Mouse (Mus musculus): ENCODE results near the gene Ccr1.

- TF ChIP-seq CTCF (IDR thresholded peaks at IDR 0.05; ENCODE audit: extremely low read depth, insufficient read depth, insufficient read length, insufficient replicate concordance) (no peak), POLR2A (IDR thresholded peaks at IDR 0.05; ENCODE audit: low read depth, low read length) (no peak)
These were observed 30.5 kb downstream of the Ccr1 start for GRCm38 (mm10) chr9:123937989-123938388.

Data from spleen, adult 2 months (tissue).